Mouse (Mus musculus) spleen, adult 18-20 months (tissue): ENCODE data around the gene Ptprb.

ENCODE experiments used
- DNase-seq, 2 experiments: peaks; one replicate each; pipeline ENCODE4 v3.0.0; 2022; ENCODE audit warnings: mixed read lengths in 2 of 2

Ptprb gene

DNA sequence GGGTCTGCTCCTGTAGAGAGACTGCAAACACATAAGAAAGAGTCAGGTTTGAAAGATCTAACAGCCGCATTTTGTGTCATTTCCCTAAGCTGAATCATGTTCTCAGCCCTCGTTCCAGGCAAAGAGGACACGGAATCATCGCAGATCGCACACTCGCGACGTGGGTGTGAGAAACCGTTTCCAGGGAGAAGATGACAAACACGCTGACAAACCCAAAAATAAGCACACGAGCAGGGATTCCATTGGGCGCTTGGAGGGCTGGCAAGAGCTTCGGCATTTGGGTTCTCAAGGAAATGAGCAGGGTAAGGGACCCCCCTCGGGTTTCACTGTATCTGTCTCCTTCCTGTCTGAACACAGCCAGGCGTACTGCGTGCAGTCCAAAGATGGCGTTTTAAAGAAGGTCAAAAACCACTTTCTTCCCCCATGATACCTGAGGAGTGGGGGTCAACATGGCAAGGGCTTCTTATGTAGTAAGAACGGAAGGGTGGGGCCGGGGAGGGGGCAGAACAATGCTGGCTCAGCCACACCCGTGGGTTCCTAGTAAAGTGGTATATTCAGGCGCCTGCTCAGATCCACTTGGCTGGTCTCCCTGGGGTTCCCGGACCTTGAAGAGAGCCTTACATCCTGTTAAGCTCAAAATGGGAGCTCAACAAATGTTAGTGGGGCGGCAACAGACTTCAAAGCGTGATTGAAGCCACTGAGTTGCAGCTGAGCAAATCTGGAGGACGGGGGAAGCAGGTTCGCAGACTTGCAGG is 152.9 kb downstream of the Ptprb start:
- DNase-seq, result no peak

DNA sequence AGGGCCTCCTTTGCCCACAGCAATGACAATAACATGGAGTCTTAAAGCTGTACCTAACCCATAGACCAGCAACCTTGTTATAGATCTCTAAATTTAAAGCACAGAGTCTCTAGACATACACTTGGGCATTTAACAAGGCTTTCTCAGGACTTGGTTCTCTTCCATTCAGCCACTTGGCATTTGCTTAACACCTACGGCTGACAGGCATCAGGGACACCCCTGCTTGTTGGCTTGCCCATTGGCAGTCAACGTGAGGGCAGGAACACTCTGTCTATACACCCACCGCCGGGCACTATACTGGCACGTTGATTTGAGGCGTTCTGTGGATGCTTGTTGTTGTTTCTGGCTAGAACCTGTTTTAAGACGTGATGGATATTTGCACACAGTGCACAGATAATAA is 157.1 kb downstream of the Ptprb start:
- DNase-seq, result no peak

DNA sequence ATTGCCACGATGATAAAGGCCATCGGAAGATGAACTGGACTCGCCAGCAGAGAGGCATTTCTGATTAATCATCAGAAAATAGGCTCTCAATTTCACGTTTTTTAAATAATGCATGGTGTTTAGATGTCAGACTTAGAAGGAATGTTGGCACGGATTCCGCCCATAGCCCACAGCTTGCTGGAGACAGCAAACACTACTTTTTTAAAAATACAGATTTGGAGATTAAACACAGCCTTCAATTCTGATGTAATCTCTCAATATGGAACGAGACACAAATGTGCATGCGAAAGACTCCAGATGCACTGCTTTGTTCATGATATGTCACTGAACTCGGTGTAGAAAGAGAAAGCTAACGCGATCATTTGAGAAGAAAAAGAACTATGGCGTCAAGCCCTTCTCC is 160.1 kb downstream of the Ptprb start:
- no peak for DNase-seq
